Mouse (Mus musculus): Measurements from ENCODE around the gene Jade1.

DNA sequence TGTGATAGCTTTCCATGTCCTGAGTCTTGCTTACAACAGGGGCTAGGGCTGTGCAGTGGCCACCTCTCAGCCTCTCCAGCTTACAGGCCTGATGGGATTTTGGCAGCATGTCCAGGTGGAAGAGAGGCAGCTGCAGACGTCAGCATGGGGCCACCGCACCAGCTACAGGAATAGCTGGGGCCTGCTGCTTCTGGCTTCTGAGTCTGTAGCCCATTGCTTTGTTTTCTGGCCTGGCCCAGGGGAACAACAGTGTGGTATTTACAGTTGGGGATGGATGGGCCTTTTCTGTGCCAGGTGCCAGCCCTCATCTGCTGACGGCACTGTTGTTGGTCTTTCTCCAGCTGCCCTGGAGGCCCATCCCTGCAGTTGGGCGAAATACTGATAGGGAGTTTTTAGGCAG is 28.1 kb downstream of the Jade1 start:
- TF ChIP-seq POLR2A (IDR thresholded peaks at IDR 0.05; ENCODE audit: insufficient read depth, low read depth, low read length) (no peak), CTCF (IDR thresholded peaks at IDR 0.05) (no peak)

All from heart, adult 2 months (tissue).